Mouse (Mus musculus) activated CD4-positive, CD25-positive, alpha-beta regulatory T cell, adult 4 months (primary cell): ENCODE results near the gene Anapc5. TPM values are rescaled to one million over a fixed set of nuclear protein-coding genes. Genes with fewer than 3 reads are reported as not detected.

Experiments
- ATAC-seq: one replicate; pipeline ENCODE4 v1.8.0; 2017
- polyA plus RNA-seq, 2 experiments: library from polyadenylated mRNA; unstranded; fragments of 100-300 nt; shearing (Covaris generic); gene quantifications; one replicate each; pipeline ENCODE4 v1.2.1; 2017

Anapc5 gene
- polyA plus RNA-seq, 2 experiments from 2014 or later = 90.8 to 92.8 TPM

GRCm38 (mm10) chr5:122799379-122800344, 21.5 kb downstream of the Anapc5 start:
- ATAC-seq = no peak

- ATAC-seq = no peak
Observed at GRCm38 (mm10) chr5:122798557-122799378, 22.4 kb downstream of the Anapc5 start.

- no peak for ATAC-seq
Observed at GRCm38 (mm10) chr5:122797866-122798265, 23.3 kb downstream of the Anapc5 start.

GRCm38 (mm10) chr5:122788696-122789095, 32.4 kb downstream of the Anapc5 start:
- ATAC-seq = no peak

GRCm38 (mm10) chr5:122786035-122786819, 34.9 kb downstream of the Anapc5 start:
- no peak for ATAC-seq

- no peak for ATAC-seq
Observed at GRCm38 (mm10) chr5:122783726-122784406, 37.3 kb downstream of the Anapc5 start.

GRCm38 (mm10) chr5:122782066-122782465, 39.1 kb downstream of the Anapc5 start:
- no peak for ATAC-seq

GRCm38 (mm10) chr5:122780791-122781432, 40.2 kb downstream of the Anapc5 start:
- ATAC-seq = no peak

GRCm38 (mm10) chr5:122779277-122779834, 41.8 kb downstream of the Anapc5 start, which contains the start of gene Camkk2:
Gene Camkk2, minus strand, starts transcription at chr5:122779409.
- ATAC-seq = peak; percentile 80

- ATAC-seq = no peak
Observed at GRCm38 (mm10) chr5:122778231-122779226, 42.6 kb downstream of the Anapc5 start.

GRCm38 (mm10) chr5:122777322-122777721, 43.8 kb downstream of the Anapc5 start:
- no peak for ATAC-seq

GRCm38 (mm10) chr5:122775646-122776286, 45.4 kb downstream of the Anapc5 start:
- no peak for ATAC-seq

- ATAC-seq = no peak
Observed at GRCm38 (mm10) chr5:122774743-122775611, 46.2 kb downstream of the Anapc5 start.

GRCm38 (mm10) chr5:122773756-122774155, 47.4 kb downstream of the Anapc5 start:
- no peak for ATAC-seq

GRCm38 (mm10) chr5:122771428-122771827, 49.7 kb downstream of the Anapc5 start:
- no peak for ATAC-seq

GRCm38 (mm10) chr5:122770806-122771261, 50.3 kb downstream of the Anapc5 start:
- ATAC-seq = no peak

GRCm38 (mm10) chr5:122770304-122770703, 50.8 kb downstream of the Anapc5 start:
- no peak for ATAC-seq

GRCm38 (mm10) chr5:122769101-122769568, 52.0 kb downstream of the Anapc5 start:
- no peak for ATAC-seq
